Mouse (Mus musculus): Measurements from ENCODE around the gene Gm281. TPM values are rescaled to one million over a fixed set of nuclear protein-coding genes. Genes with fewer than 3 reads are reported as not detected.

Gene Gm281
- total RNA-seq (2021) (not detected), polyA plus RNA-seq (2012; rRNA removed) (0.18 TPM in 1 of 2 replicates, not detected in the other)
- long read RNA-seq: 0 reads

- Histone ChIP-seq H3K36me3 (ENCODE audit: control insufficient read depth, insufficient read depth, low read length) (no peaks in the 10 kb centered on the region), H3K4me1 (ENCODE audit: control insufficient read depth, insufficient read depth, low read length) (no peaks in the 10 kb centered on the region), H3K79me2 (replicated peaks; ENCODE audit: control insufficient read depth, insufficient read depth, low read length) (no peaks in the 10 kb centered on the region), H3K27me3 (ENCODE audit: control insufficient read depth, insufficient read depth, low read length) (no peaks in the 10 kb centered on the region), H3K9ac (ENCODE audit: low read depth, low read length) (no peak within 1 kb of the TSS), H3K27ac (no peak within 1 kb of the TSS), H3K4me3 (no peak within 1 kb of the TSS)
- DNase-seq: no peak
- TF ChIP-seq POLR2A (IDR thresholded peaks at IDR 0.05; ENCODE audit: insufficient read depth, low read depth, low read length): no peak
- 50% methylated on average over 1 of the region's 1 CpGs for WGBS
- intact Hi-C loops (cut with DNase I): loop anchor here (5.0 kb wide), 1 partner anchor 557 kb away; no protein-coding TSS in a partner anchor
Measured at GRCm38 (mm10) chr14:13914387-13915082, at the start of gene Gm281. Gm281 (minus strand) TSS chr14:13914478.

GRCm38 (mm10) chr14:13963527-13963926, 49.2 kb upstream of the Gm281 start:
- H3K27ac ChIP-seq: no peak overlapping the region
- 62% methylated on average over 1 of the region's 1 CpGs for WGBS
- no peak overlapping the region for H3K9ac ChIP-seq (ENCODE audit: low read depth, low read length)
- peaks cover 5% of the 10 kb centered on the region for H3K79me2 ChIP-seq (replicated peaks; ENCODE audit: control insufficient read depth, insufficient read depth, low read length)
- intact Hi-C loops (cut with DNase I): no loop called here
- H3K36me3 ChIP-seq (ENCODE audit: control insufficient read depth, insufficient read depth, low read length): 0 out of 2 replicates have a peak, but pooled peaks cover 2% of the 10 kb centered on the region
- H3K4me3 ChIP-seq: no peak overlapping the region
- no peak for TF ChIP-seq EP300 (IDR thresholded peaks at IDR 0.05; ENCODE audit: insufficient read depth, low read depth, low read length)
- no peak for TF ChIP-seq CTCF (IDR thresholded peaks at IDR 0.05)
- no peak for TF ChIP-seq POLR2A (IDR thresholded peaks at IDR 0.05; ENCODE audit: insufficient read depth, low read depth, low read length)
- no peaks in the 10 kb centered on the region for H3K27me3 ChIP-seq (ENCODE audit: control insufficient read depth, insufficient read depth, low read length)
- DNase-seq: no peak
- peaks cover 2% of the 10 kb centered on the region for H3K4me1 ChIP-seq (ENCODE audit: control insufficient read depth, insufficient read depth, low read length)

- Histone ChIP-seq H3K4me3 (no peak overlapping the region), H3K9ac (ENCODE audit: low read depth, low read length) (no peak overlapping the region), H3K79me2 (replicated peaks; ENCODE audit: control insufficient read depth, insufficient read depth, low read length) (peaks cover 5% of the 10 kb centered on the region), H3K27me3 (ENCODE audit: control insufficient read depth, insufficient read depth, low read length) (no peaks in the 10 kb centered on the region), H3K27ac (no peak overlapping the region), H3K36me3 (ENCODE audit: control insufficient read depth, insufficient read depth, low read length) (0 out of 2 replicates have a peak, but pooled peaks cover 2% of the 10 kb centered on the region), H3K4me1 (ENCODE audit: control insufficient read depth, insufficient read depth, low read length) (peaks cover 2% of the 10 kb centered on the region)
- intact Hi-C loops (cut with DNase I): no loop called here
- DNase-seq: no peak
- TF ChIP-seq CTCF (IDR thresholded peaks at IDR 0.05) (no peak), POLR2A (IDR thresholded peaks at IDR 0.05; ENCODE audit: insufficient read depth, low read depth, low read length) (no peak), EP300 (IDR thresholded peaks at IDR 0.05; ENCODE audit: insufficient read depth, low read depth, low read length) (no peak)
- 94% methylated on average over 6 of the region's 6 CpGs for WGBS
Measured at GRCm38 (mm10) chr14:13962476-13962875, 48.2 kb upstream of the Gm281 start.

GRCm38 (mm10) chr14:13961401-13962112, 47.3 kb upstream of the Gm281 start, which contains the start of the genes Atxn7 and Thoc7:
Atxn7 (plus strand) TSS chr14:13961440.
Thoc7 (minus strand) TSS chr14:13961852.
- intact Hi-C loops (cut with DNase I): loop anchor here (2.0 kb wide), 1 partner anchor 51 kb away; no protein-coding TSS in a partner anchor
- Histone ChIP-seq H3K36me3 (ENCODE audit: control insufficient read depth, insufficient read depth, low read length) (0 out of 2 replicates have a peak, but pooled peaks cover 2% of the 10 kb centered on the region), H3K27me3 (ENCODE audit: control insufficient read depth, insufficient read depth, low read length) (no peaks in the 10 kb centered on the region), H3K9ac (ENCODE audit: low read depth, low read length) (peak within 1 kb of the TSS; percentile 99), H3K27ac (peak within 1 kb of the TSS; percentile 87), H3K4me1 (ENCODE audit: control insufficient read depth, insufficient read depth, low read length) (peaks cover 2% of the 10 kb centered on the region), H3K79me2 (replicated peaks; ENCODE audit: control insufficient read depth, insufficient read depth, low read length) (peaks cover 5% of the 10 kb centered on the region), H3K4me3 (peak within 1 kb of the TSS; percentile 87)
- no peak for TF ChIP-seq EP300 (IDR thresholded peaks at IDR 0.05; ENCODE audit: insufficient read depth, low read depth, low read length)
- TF ChIP-seq CTCF (IDR thresholded peaks at IDR 0.05): no peak
- no peak for TF ChIP-seq POLR2A (IDR thresholded peaks at IDR 0.05; ENCODE audit: insufficient read depth, low read depth, low read length)
- 2% methylated on average over 52 of the region's 56 CpGs for WGBS
- peak; percentile 63 to 76 for DNase-seq

GRCm38 (mm10) chr14:13960482-13961325, 46.4 kb upstream of the Gm281 start:
- Histone ChIP-seq H3K4me1 (ENCODE audit: control insufficient read depth, insufficient read depth, low read length) (peaks cover 2% of the 10 kb centered on the region; the same call in 1 of the 2 replicates), H3K36me3 (ENCODE audit: control insufficient read depth, insufficient read depth, low read length) (0 out of 2 replicates have a peak, but pooled peaks cover 2% of the 10 kb centered on the region), H3K27me3 (ENCODE audit: control insufficient read depth, insufficient read depth, low read length) (no peaks in the 10 kb centered on the region), H3K27ac (peak overlapping the region; percentile 87), H3K79me2 (replicated peaks; ENCODE audit: control insufficient read depth, insufficient read depth, low read length) (peaks cover 8% of the 10 kb centered on the region), H3K9ac (ENCODE audit: low read depth, low read length) (peak overlapping the region; percentile 99), H3K4me3 (peak overlapping the region; percentile 87)
- WGBS: under 1% methylated on average over 69 of the region's 75 CpGs
- DNase-seq: peak; percentile 74 to 78
- TF ChIP-seq POLR2A (IDR thresholded peaks at IDR 0.05; ENCODE audit: insufficient read depth, low read depth, low read length) (no peak), CTCF (IDR thresholded peaks at IDR 0.05) (peak; percentile 9; the same call in 1 of the 2 replicates)
- intact Hi-C loops (cut with DNase I): loop anchor here (2.0 kb wide), 1 partner anchor 52 kb away; no protein-coding TSS in a partner anchor

Measured in heart, adult 2 months (tissue).